In genomic region chr3:41554480-41555475, GRCm38 (mm10) we compare ENCODE assay signal across 28 mouse cellular contexts. TPM values are rescaled to one million over a fixed set of nuclear protein-coding genes. Genes with fewer than 3 reads are reported as not detected.
DNase-seq lines count a peak whose midpoint lies in the region; TF ChIP-seq lines count a peak whose summit lies in the region.
"Had no signal": no experiment of that assay in that cellular context is flagged by ENCODE, and none has a peak within 500 bp of the region (broad histone marks: within the 10 kb centered on the region; RNA-seq: fewer than 3 reads in every experiment).

No protein-coding gene starts in this region.

- H3K9me3 ChIP-seq in E14TG2a.4 (ENCODE audit: low read length) (no peaks in the 10 kb centered on the region), MEL (replicated peaks; ENCODE audit: insufficient read depth, low read length) (no peaks in the 10 kb centered on the region)
- H3K9me3 ChIP-seq: heart, embryonic 10.5 days; heart, embryonic 15.5 days; kidney, embryonic 15.5 days; liver, embryonic 15.5 days; lung, embryonic 15.5 days; midbrain, embryonic 15.5 days; neural tube, embryonic 15.5 days had no signal

- H3K4me3 ChIP-seq in E14TG2a.4 (replicated peaks; ENCODE audit: low read length), result peak overlapping the region; percentile 97
- peak overlapping the region; percentile 50 to 63 for H3K4me3 ChIP-seq in MEL (ENCODE audit: control insufficient read depth in 1 of 2, insufficient read depth in 1 of 2, low read depth in 2 of 2, low read length in 2 of 2)
- no peak overlapping the region for H3K4me3 ChIP-seq in embryonic fibroblast, embryonic 13.5 days (ENCODE audit: insufficient read depth, low read length)
- H3K4me3 ChIP-seq: heart, embryonic 10.5 days; heart, embryonic 15.5 days; kidney, embryonic 15.5 days; liver, embryonic 15.5 days; lung, embryonic 15.5 days; midbrain, embryonic 15.5 days; neural tube, embryonic 15.5 days had no signal

- peak; percentile 57 for DNase-seq in 416B (ENCODE audit: low read depth)
- peak; percentile 90 for DNase-seq in MEL (ENCODE audit: low read depth, low spot score)
- DNase-seq in kidney, adult 11 months, result no peak
- DNase-seq in cerebellum, postnatal 14 days, result no peak
- DNase-seq in adrenal gland, postnatal 10 days, result no peak
- no peak for DNase-seq in cerebellum, postnatal 25 days
- DNase-seq: adrenal gland, postnatal 14 days; cerebellum, adult 11-12 months; cerebellum, postnatal 10 days; gastrocnemius, postnatal 25 days; heart, adult 11 months; kidney, postnatal 25 days; liver; lung, postnatal 36 days; retina, postnatal 1 day; right cerebral cortex, postnatal 14 days; thymus, adult 2 months; thymus, postnatal 36 days had no signal

- peak overlapping the region; percentile 81 for H3K9ac ChIP-seq in MEL (ENCODE audit: control insufficient read depth, low read depth, low read length, poor library complexity, severe bottlenecking)
- H3K9ac ChIP-seq: heart, embryonic 15.5 days; kidney, embryonic 15.5 days; liver, embryonic 15.5 days; lung, embryonic 15.5 days; midbrain, embryonic 15.5 days; neural tube, embryonic 15.5 days had no signal

- TF ChIP-seq EP300 in MEL (IDR thresholded peaks at IDR 0.05; ENCODE audit: low read depth in 1 of 2, low read length in 2 of 2), result peak; percentile 25 to 65; a peak in 1 of 4 replicates

- TF ChIP-seq RAD21 in MEL (IDR thresholded peaks at IDR 0.05; ENCODE audit: low read depth, low read length), result no peak

- H3K79me2 ChIP-seq in MEL (ENCODE audit: control insufficient read depth, insufficient read depth, low read length, poor library complexity), result peaks cover 39% of the 10 kb centered on the region

- TF ChIP-seq CTCF in E14TG2a.4 (conservative IDR thresholded peaks at IDR 0.05; ENCODE audit: low read length), result no peak
- no peak for TF ChIP-seq CTCF in MEL (IDR thresholded peaks at IDR 0.05 in 2 of 3, conservative IDR thresholded peaks at IDR 0.05 in 1 of 3; ENCODE audit: control insufficient read depth in 1 of 3, insufficient read depth in 1 of 3, low read depth in 2 of 3, low read length in 3 of 3, poor library complexity in 1 of 3, severe bottlenecking in 1 of 3)
- no peak for TF ChIP-seq CTCF in embryonic fibroblast, embryonic 13.5 days (IDR thresholded peaks at IDR 0.05; ENCODE audit: borderline replicate concordance, insufficient read depth, low read length)

- peak in 1 of 2 experiments; percentile 61; a peak in 2 of 4 replicates for TF ChIP-seq POLR2A in MEL (IDR thresholded peaks at IDR 0.05; ENCODE audit: control insufficient read depth in 1 of 2, insufficient read depth in 1 of 2, low read depth in 1 of 2, low read length in 2 of 2, poor library complexity in 1 of 2)
- TF ChIP-seq POLR2A in embryonic fibroblast, embryonic 13.5 days (IDR thresholded peaks at IDR 0.05; ENCODE audit: low read depth, low read length), result no peak

- H3K27me3 ChIP-seq in E14TG2a.4 (ENCODE audit: insufficient read depth, low read length), result no peaks in the 10 kb centered on the region
- no peaks in the 10 kb centered on the region for H3K27me3 ChIP-seq in MEL (ENCODE audit: control insufficient read depth in 1 of 2, insufficient read depth in 2 of 2, low read length in 2 of 2)
- H3K27me3 ChIP-seq: CH12.LX; heart, embryonic 15.5 days; kidney, embryonic 15.5 days; liver, embryonic 15.5 days; lung, embryonic 15.5 days; midbrain, embryonic 15.5 days; neural tube, embryonic 15.5 days had no signal

- peaks cover 31% of the 10 kb centered on the region for H3K36me3 ChIP-seq in E14TG2a.4 (ENCODE audit: insufficient read depth, low read length)
- H3K36me3 ChIP-seq in MEL (ENCODE audit: control insufficient read depth in 1 of 2, insufficient read depth in 2 of 2, low read length in 2 of 2), result peaks cover 12 to 40% of the 10 kb centered on the region in 2 experiments
- H3K36me3 ChIP-seq: heart, embryonic 10.5 days; heart, embryonic 15.5 days; kidney, embryonic 15.5 days; liver, embryonic 15.5 days; lung, embryonic 15.5 days; midbrain, embryonic 15.5 days; neural tube, embryonic 15.5 days had no signal

- peak overlapping the region; percentile 96 for H3K27ac ChIP-seq in MEL (ENCODE audit: control insufficient read depth, low read depth, low read length)
- H3K27ac ChIP-seq in embryonic fibroblast, embryonic 13.5 days (ENCODE audit: insufficient read depth, low read length), result peak overlapping the region; percentile 19; the same call in 1 of the 2 replicates
- H3K27ac ChIP-seq: heart, embryonic 10.5 days; heart, embryonic 15.5 days; kidney, embryonic 15.5 days; liver, embryonic 15.5 days; lung, embryonic 15.5 days; midbrain, embryonic 15.5 days; neural tube, embryonic 15.5 days had no signal

- peaks cover 46% of the 10 kb centered on the region for H3K4me1 ChIP-seq in E14TG2a.4 (replicated peaks; ENCODE audit: low read depth, low read length)
- H3K4me1 ChIP-seq in MEL (ENCODE audit: control insufficient read depth in 1 of 2, insufficient read depth in 2 of 2, low read length in 2 of 2), result peaks cover 3 to 22% of the 10 kb centered on the region in 2 experiments
- no peaks in the 10 kb centered on the region; the same call in 1 of the 2 replicates for H3K4me1 ChIP-seq in embryonic fibroblast, embryonic 13.5 days (ENCODE audit: control insufficient read depth, insufficient read depth, low read length)
- H3K4me1 ChIP-seq: kidney, embryonic 15.5 days; lung, embryonic 15.5 days; midbrain, embryonic 15.5 days; neural tube, embryonic 15.5 days had no signal

TF ChIP-seq in MEL, 35 proteins besides CTCF, POLR2A, EP300 and RAD21 (continues in another document):
- peak in 1 of 2 experiments; percentile 65; a peak in 1 of 4 replicates for TF ChIP-seq USF2 (IDR thresholded peaks at IDR 0.05; ENCODE audit: borderline replicate concordance in 1 of 2, insufficient read depth in 1 of 2, low read depth in 1 of 2, low read length in 2 of 2)
- peak; percentile 57; the same call in 1 of the 2 replicates for TF ChIP-seq HCFC1 (IDR thresholded peaks at IDR 0.05; ENCODE audit: low read depth, low read length)
- TF ChIP-seq ZMIZ1 (IDR thresholded peaks at IDR 0.05; ENCODE audit: low read depth, low read length), result no peak
- peak; percentile 96 for TF ChIP-seq BHLHE40 (IDR thresholded peaks at IDR 0.05; ENCODE audit: borderline replicate concordance, low read depth, low read length)
- no peak for TF ChIP-seq ZKSCAN1 (IDR thresholded peaks at IDR 0.05; ENCODE audit: low read depth, low read length)
- TF ChIP-seq TBP (IDR thresholded peaks at IDR 0.05; ENCODE audit: low read depth, low read length), result 0 out of 2 replicates have a peak, but pooled peaks have one; percentile 52
- peak; percentile 43; the same call in 1 of the 2 replicates for TF ChIP-seq TCF12 (IDR thresholded peaks at IDR 0.05; ENCODE audit: low read depth, low read length)
- TF ChIP-seq TAL1 (IDR thresholded peaks at IDR 0.05; ENCODE audit: low read length), result no peak
- peak; percentile 96 for TF ChIP-seq MXI1 (IDR thresholded peaks at IDR 0.05; ENCODE audit: low read depth, low read length)
- TF ChIP-seq CHD1 (IDR thresholded peaks at IDR 0.05; ENCODE audit: low read depth, low read length), result peak; percentile 95
- peak; percentile 100 for TF ChIP-seq MYC (IDR thresholded peaks at IDR 0.05; ENCODE audit: low read depth, low read length)
- TF ChIP-seq USF1 (IDR thresholded peaks at IDR 0.05; ENCODE audit: low read depth, low read length), result peak; percentile 91
- TF ChIP-seq MAX (IDR thresholded peaks at IDR 0.05; ENCODE audit: low read length), result peak; percentile 99
- TF ChIP-seq MAFK (IDR thresholded peaks at IDR 0.05; ENCODE audit: borderline replicate concordance, low read depth, low read length), result peak; percentile 39; the same call in 1 of the 2 replicates
- TF ChIP-seq POLR2AphosphoS2 (IDR thresholded peaks at IDR 0.05; ENCODE audit: low read length), result no peak
- 0 out of 2 replicates have a peak, but pooled peaks have one; percentile 43 for TF ChIP-seq E2F4 (IDR thresholded peaks at IDR 0.05; ENCODE audit: borderline replicate concordance, low read depth, low read length)
- no peak for TF ChIP-seq UBTF (IDR thresholded peaks at IDR 0.05; ENCODE audit: borderline replicate concordance, insufficient read depth, low read depth, low read length)
- no peak for TF ChIP-seq ZC3H11A (IDR thresholded peaks at IDR 0.05; ENCODE audit: low read depth, low read length)
- peak; percentile 89 for TF ChIP-seq ETS1 (IDR thresholded peaks at IDR 0.05; ENCODE audit: low read depth, low read length)
- no peak; the same call in 1 of the 2 replicates for TF ChIP-seq MAZ (IDR thresholded peaks at IDR 0.05; ENCODE audit: low read depth, low read length)
- peak; percentile 85 for TF ChIP-seq GATA1 (IDR thresholded peaks at IDR 0.05; ENCODE audit: low read depth, low read length)
- TF ChIP-seq NELFE (IDR thresholded peaks at IDR 0.05; ENCODE audit: low read depth, low read length), result no peak; the same call in 1 of the 2 replicates
- peak; percentile 28; the same call in 1 of the 2 replicates for TF ChIP-seq ELF1 (IDR thresholded peaks at IDR 0.05; ENCODE audit: low read depth, low read length)
- peak; percentile 47; the same call in 1 of the 2 replicates for TF ChIP-seq RCOR1 (IDR thresholded peaks at IDR 0.05; ENCODE audit: low read depth, low read length)
- TF ChIP-seq SMC3 (IDR thresholded peaks at IDR 0.05; ENCODE audit: low read depth, low read length), result no peak
- peak; percentile 24; the same call in 1 of the 2 replicates for TF ChIP-seq KAT2A (conservative IDR thresholded peaks at IDR 0.05; ENCODE audit: low read depth, low read length)
- TF ChIP-seq POLR2AphosphoS5 (IDR thresholded peaks at IDR 0.05; ENCODE audit: borderline replicate concordance, low read depth, low read length), result no peak
- TF ChIP-seq SIN3A (IDR thresholded peaks at IDR 0.05; ENCODE audit: low read length), result peak; percentile 80
- TF ChIP-seq MEF2A (IDR thresholded peaks at IDR 0.05; ENCODE audit: extremely low read depth, insufficient replicate concordance, low read depth, low read length, poor library complexity, severe bottlenecking), result no peak
- TF ChIP-seq MYB (IDR thresholded peaks at IDR 0.05; ENCODE audit: low read depth, low read length), result no peak
- peak; percentile 72 for TF ChIP-seq NRF1 (IDR thresholded peaks at IDR 0.05; ENCODE audit: insufficient read depth, low read depth, low read length, poor library complexity, severe bottlenecking)
- TF ChIP-seq JUND (IDR thresholded peaks at IDR 0.05; ENCODE audit: low read depth, low read length), result no peak
- no peak for TF ChIP-seq CHD2 (IDR thresholded peaks at IDR 0.05; ENCODE audit: low read length)

RNA-seq across cellular contexts. Expression of gene Jade1, which starts 0.8 kb away (rescaled TPM):
- 98.8 and 116 TPM in 2 replicates for total RNA-seq in MEL (2012; rRNA removed)
- 100 to 1,000 TPM; 134 to 150 TPM for polyA plus RNA-seq in MEL (2012; ENCODE audit: insufficient read depth in 1 of 2, insufficient read length in 2 of 2, low read depth in 1 of 2, low replicate concordance in 2 of 2, missing spikeins in 1 of 2)
- polyA plus RNA-seq in embryonic fibroblast, embryonic 13.5 days (2011; ENCODE audit: insufficient read length, low read depth, missing spikeins), result 37.0 and 56.8 TPM in 2 replicates
- 10 to 100 TPM; 43.5 to 51.6 TPM for total RNA-seq in adrenal gland, postnatal 10 days (2021)

Comparison
In these comparisons a context has a peak if more than half of its experiments do, and no peak if none do; other contexts are left out.
1. DNase-seq: peak in 416B (single experiment) and MEL (single experiment); none in kidney, adult 11 months (single experiment), cerebellum, postnatal 14 days (0 of 2), adrenal gland, postnatal 10 days (single experiment) and cerebellum, postnatal 25 days (0 of 2).